9 mouse cellular contexts compared by ENCODE assay signal in genomic region chr3:89300071-89300470, GRCm38 (mm10). TPM values are rescaled to one million over a fixed set of nuclear protein-coding genes. Genes with fewer than 3 reads are reported as not detected.
DNase-seq lines count a peak whose midpoint lies in the region; ATAC-seq and TF ChIP-seq lines count a peak whose summit lies in the region.
"Had no signal": no experiment of that assay in that cellular context is flagged by ENCODE, and none has a peak within 500 bp of the region (broad histone marks: within the 10 kb centered on the region; RNA-seq: fewer than 3 reads in every experiment).

No protein-coding gene starts in this region.

- no peaks in the 10 kb centered on the region for H3K4me1 ChIP-seq in lung, postnatal 0 days (ENCODE audit: insufficient read depth, low read depth, low read length)
- H3K4me1 ChIP-seq in intestine, embryonic 14.5 days (replicated peaks; ENCODE audit: control insufficient read depth, insufficient read depth, low read length), result no peaks in the 10 kb centered on the region
- peaks cover 0 to 5% of the 10 kb centered on the region in 2 experiments; a peak in 2 of 4 replicates for H3K4me1 ChIP-seq in liver, embryonic 14.5 days (replicated peaks; ENCODE audit: control insufficient read depth in 2 of 2, insufficient read depth in 2 of 2, low read length in 1 of 2)

- H3K36me3 ChIP-seq in lung, postnatal 0 days (ENCODE audit: insufficient read depth, low read length), result no peaks in the 10 kb centered on the region
- no peaks in the 10 kb centered on the region for H3K36me3 ChIP-seq in intestine, embryonic 14.5 days (ENCODE audit: control insufficient read depth, insufficient read depth, low read length)
- H3K36me3 ChIP-seq in liver, embryonic 14.5 days (replicated peaks; ENCODE audit: control insufficient read depth, insufficient read depth, low read depth), result no peaks in the 10 kb centered on the region

- H3K9me3 ChIP-seq in lung, postnatal 0 days (ENCODE audit: low read length), result no peaks in the 10 kb centered on the region
- no peaks in the 10 kb centered on the region for H3K9me3 ChIP-seq in intestine, embryonic 14.5 days (ENCODE audit: control insufficient read depth, low read length)
- H3K9me3 ChIP-seq in liver, embryonic 14.5 days (ENCODE audit: control insufficient read depth, low read length), result no peaks in the 10 kb centered on the region

- peak overlapping the region; percentile 27 for H3K4me2 ChIP-seq in lung, postnatal 0 days (replicated peaks; ENCODE audit: low read depth, low read length)
- peak overlapping the region; percentile 52 for H3K4me2 ChIP-seq in intestine, embryonic 14.5 days (ENCODE audit: low read length)
- peak overlapping the region; percentile 28; the same call in 1 of the 2 replicates for H3K4me2 ChIP-seq in liver, embryonic 14.5 days (ENCODE audit: low read depth)

- TF ChIP-seq CTCF in lung, postnatal 0 days (IDR thresholded peaks at IDR 0.05), result no peak
- no peak for TF ChIP-seq CTCF in liver, embryonic 14.5 days (IDR thresholded peaks at IDR 0.05; ENCODE audit: low read depth)

- no peak overlapping the region for H3K27ac ChIP-seq in lung, postnatal 0 days (ENCODE audit: low read length)
- H3K27ac ChIP-seq in intestine, embryonic 14.5 days (ENCODE audit: low read depth), result no peak overlapping the region
- H3K27ac ChIP-seq in liver, embryonic 14.5 days, result no peak overlapping the region

- H3K9ac ChIP-seq in lung, postnatal 0 days (replicated peaks; ENCODE audit: low read depth), result no peak overlapping the region
- H3K9ac ChIP-seq in intestine, embryonic 14.5 days (ENCODE audit: low read length), result no peak overlapping the region; the same call in 1 of the 2 replicates
- H3K9ac ChIP-seq in liver, embryonic 14.5 days (replicated peaks), result no peak overlapping the region

- DNase-seq in lung, postnatal 0 days (ENCODE audit: low spot score), result peak; percentile 72
- DNase-seq in lung, postnatal 14 days, result no peak
- no peak for DNase-seq in intestine, embryonic 14.5 days (ENCODE audit: low spot score)
- DNase-seq in liver, embryonic 14.5 days (ENCODE audit: low read depth in 3 of 3, low spot score in 3 of 3), result no peak
- no peak for DNase-seq in adrenal gland, adult 2 months
- DNase-seq: cerebellum, adult 8-10 months had no signal

- peak; percentile 45; the same call in 1 of the 2 replicates for TF ChIP-seq EP300 in lung, postnatal 0 days (IDR thresholded peaks at IDR 0.05)
- TF ChIP-seq EP300 in liver, embryonic 14.5 days (IDR thresholded peaks at IDR 0.05; ENCODE audit: low read depth), result no peak

- ATAC-seq in lung, postnatal 0 days, result peak; percentile 69
- ATAC-seq in intestine, embryonic 14.5 days (replicated peaks; ENCODE audit: low FRiP score, low TSS enrichment, low read depth), result peak; percentile 71
- ATAC-seq in liver, embryonic 14.5 days (ENCODE audit: insufficient read depth), result no peak
- no peak for ATAC-seq in erythroid progenitor cell, adult 5-6 weeks (replicated peaks; ENCODE audit: low FRiP score, poor library complexity, severe bottlenecking)
- ATAC-seq in granulocyte monocyte progenitor cell, adult 5-6 weeks (replicated peaks; ENCODE audit: poor library complexity, severe bottlenecking), result no peak

- no peak overlapping the region for H3K4me3 ChIP-seq in lung, postnatal 0 days (ENCODE audit: low read depth, low read length)
- peak overlapping the region; percentile 2; the same call in 1 of the 2 replicates for H3K4me3 ChIP-seq in intestine, embryonic 14.5 days (ENCODE audit: low read depth, low read length)
- no peak overlapping the region for H3K4me3 ChIP-seq in liver, embryonic 14.5 days (ENCODE audit: insufficient read depth in 1 of 2, low read depth in 2 of 2, low read length in 2 of 2)

- WGBS in lung, postnatal 0 days, result 23% methylated on average over 1 of the region's 1 CpGs
- WGBS in intestine, embryonic 14.5 days, result 15% methylated on average over 1 of the region's 1 CpGs
- WGBS in liver, embryonic 14.5 days (ENCODE audit: insufficient replicate concordance), result 32% methylated on average over 1 of the region's 1 CpGs

- H3K27me3 ChIP-seq in lung, postnatal 0 days (replicated peaks; ENCODE audit: insufficient read depth, low read length), result no peaks in the 10 kb centered on the region
- no peaks in the 10 kb centered on the region for H3K27me3 ChIP-seq in intestine, embryonic 14.5 days (replicated peaks; ENCODE audit: control insufficient read depth, insufficient read depth, low read length)
- peaks cover 9% of the 10 kb centered on the region for H3K27me3 ChIP-seq in liver, embryonic 14.5 days (ENCODE audit: control insufficient read depth, insufficient read depth, low read length)

RNA-seq across cellular contexts. Expression of gene Efna1, which starts 19.1 kb away (rescaled TPM):
- polyA plus RNA-seq in lung, postnatal 0 days (2015; fragmentation: Nextera tagmentation; extraction: Ambion mirVana), result 174 and 188 TPM in 2 replicates
- polyA plus RNA-seq in intestine, embryonic 14.5 days (2014; fragmentation: Nextera tagmentation; extraction: Ambion mirVana), result 46.2 and 46.6 TPM in 2 replicates
- polyA plus RNA-seq in liver, embryonic 14.5 days (2012; rRNA removed), result 3.6 and 3.7 TPM in 2 replicates
- polyA plus RNA-seq in liver, embryonic 14.5 days (2014; fragmentation: Nextera tagmentation; extraction: Ambion mirVana), result 2.9 TPM in 2 replicates
- total RNA-seq in adrenal gland, adult 2 months (2021), result 10 to 100 TPM in 1 of 2 experiments, 1 to 10 TPM in 1; 8.0 to 16.6 TPM
- polyA plus RNA-seq in adrenal gland, adult 2 months (2012; rRNA removed), result 17.5 and 24.0 TPM in 2 replicates
- total RNA-seq in erythroid progenitor cell, adult 5-6 weeks (2015; ENCODE audit: low replicate concordance), result not detected in 2 replicates
- total RNA-seq in erythroid progenitor cell, adult 5-6 weeks (2017; ENCODE audit: low replicate concordance), result not detected in 2 replicates
- total RNA-seq in granulocyte monocyte progenitor cell, adult 5-6 weeks (2014; fragmentation: Nextera tagmentation), result not detected in 2 replicates
- total RNA-seq in granulocyte monocyte progenitor cell, adult 5-6 weeks (2017), result not detected in 2 replicates
- total RNA-seq: hematopoietic stem cell, adult 5-6 weeks had no signal

RNA-seq across cellular contexts. Expression of gene Efna3, which starts 22.7 kb away (rescaled TPM):
- 4.4 and 6.7 TPM in 2 replicates for polyA plus RNA-seq in lung, postnatal 0 days (2015; fragmentation: Nextera tagmentation; extraction: Ambion mirVana)
- 13.2 and 15.3 TPM in 2 replicates for polyA plus RNA-seq in intestine, embryonic 14.5 days (2014; fragmentation: Nextera tagmentation; extraction: Ambion mirVana)
- 0.06 and 0.13 TPM in 2 replicates for polyA plus RNA-seq in liver, embryonic 14.5 days (2012; rRNA removed)
- 0.05 and 0.08 TPM in 2 replicates for polyA plus RNA-seq in liver, embryonic 14.5 days (2014; fragmentation: Nextera tagmentation; extraction: Ambion mirVana)
- total RNA-seq in adrenal gland, adult 2 months (2021), result under 1 TPM; 0.26 to 0.55 TPM
- polyA plus RNA-seq in adrenal gland, adult 2 months (2012; rRNA removed), result 0.21 and 1.0 TPM in 2 replicates
- not detected in 2 replicates for total RNA-seq in erythroid progenitor cell, adult 5-6 weeks (2015; ENCODE audit: low replicate concordance)
- not detected in 2 replicates for total RNA-seq in erythroid progenitor cell, adult 5-6 weeks (2017; ENCODE audit: low replicate concordance)
- total RNA-seq in granulocyte monocyte progenitor cell, adult 5-6 weeks (2014; fragmentation: Nextera tagmentation), result not detected in 2 replicates
- not detected in 2 replicates for total RNA-seq in granulocyte monocyte progenitor cell, adult 5-6 weeks (2017)
- total RNA-seq: hematopoietic stem cell, adult 5-6 weeks had no signal

RNA-seq across cellular contexts. Expression of gene Slc50a1, which starts 29.7 kb away (rescaled TPM):
- polyA plus RNA-seq in lung, postnatal 0 days (2015; fragmentation: Nextera tagmentation; extraction: Ambion mirVana), result 95.7 and 96.4 TPM in 2 replicates
- polyA plus RNA-seq in intestine, embryonic 14.5 days (2014; fragmentation: Nextera tagmentation; extraction: Ambion mirVana), result 64.7 and 66.5 TPM in 2 replicates
- polyA plus RNA-seq in liver, embryonic 14.5 days (2012; rRNA removed), result 16.5 and 21.8 TPM in 2 replicates
- polyA plus RNA-seq in liver, embryonic 14.5 days (2014; fragmentation: Nextera tagmentation; extraction: Ambion mirVana), result 17.3 and 18.7 TPM in 2 replicates
- total RNA-seq in adrenal gland, adult 2 months (2021), result 10 to 100 TPM; 49.9 to 54.7 TPM
- polyA plus RNA-seq in adrenal gland, adult 2 months (2012; rRNA removed), result 153 TPM in 2 replicates
- total RNA-seq in erythroid progenitor cell, adult 5-6 weeks (2015; ENCODE audit: low replicate concordance), result 17.7 and 35.6 TPM in 2 replicates
- 3.7 and 9.7 TPM in 2 replicates for total RNA-seq in erythroid progenitor cell, adult 5-6 weeks (2017; ENCODE audit: low replicate concordance)
- 55.0 and 80.7 TPM in 2 replicates for total RNA-seq in granulocyte monocyte progenitor cell, adult 5-6 weeks (2014; fragmentation: Nextera tagmentation)
- total RNA-seq in granulocyte monocyte progenitor cell, adult 5-6 weeks (2017), result 62.0 and 65.0 TPM in 2 replicates

RNA-seq across cellular contexts. Expression of gene Efna4, which starts 37.8 kb away (rescaled TPM):
- polyA plus RNA-seq in lung, postnatal 0 days (2015; fragmentation: Nextera tagmentation; extraction: Ambion mirVana), result 9.7 and 10.3 TPM in 2 replicates
- polyA plus RNA-seq in intestine, embryonic 14.5 days (2014; fragmentation: Nextera tagmentation; extraction: Ambion mirVana), result 20.6 and 22.2 TPM in 2 replicates
- polyA plus RNA-seq in liver, embryonic 14.5 days (2012; rRNA removed), result 0.81 and 0.92 TPM in 2 replicates
- polyA plus RNA-seq in liver, embryonic 14.5 days (2014; fragmentation: Nextera tagmentation; extraction: Ambion mirVana), result 0.62 and 0.78 TPM in 2 replicates
- total RNA-seq in adrenal gland, adult 2 months (2021), result 1 to 10 TPM in 1 of 2 experiments, under 1 TPM in 1; 0.63 to 1.9 TPM
- polyA plus RNA-seq in adrenal gland, adult 2 months (2012; rRNA removed), result 1.8 and 3.5 TPM in 2 replicates
- total RNA-seq in erythroid progenitor cell, adult 5-6 weeks (2015; ENCODE audit: low replicate concordance), result not detected in 2 replicates
- total RNA-seq in erythroid progenitor cell, adult 5-6 weeks (2017; ENCODE audit: low replicate concordance), result not detected in 2 replicates
- total RNA-seq in granulocyte monocyte progenitor cell, adult 5-6 weeks (2014; fragmentation: Nextera tagmentation), result 0.66 and 2.1 TPM in 2 replicates
- not detected in 2 replicates for total RNA-seq in granulocyte monocyte progenitor cell, adult 5-6 weeks (2017)

RNA-seq across cellular contexts. Expression of gene Dpm3, which starts 40.9 kb away (rescaled TPM):
- polyA plus RNA-seq in lung, postnatal 0 days (2015; fragmentation: Nextera tagmentation; extraction: Ambion mirVana), result 125 and 136 TPM in 2 replicates
- 143 and 188 TPM in 2 replicates for polyA plus RNA-seq in intestine, embryonic 14.5 days (2014; fragmentation: Nextera tagmentation; extraction: Ambion mirVana)
- polyA plus RNA-seq in liver, embryonic 14.5 days (2012; rRNA removed), result 89.7 and 115 TPM in 2 replicates
- polyA plus RNA-seq in liver, embryonic 14.5 days (2014; fragmentation: Nextera tagmentation; extraction: Ambion mirVana), result 64.3 and 65.8 TPM in 2 replicates
- 100 to 1,000 TPM; 134 to 150 TPM for total RNA-seq in adrenal gland, adult 2 months (2021)
- polyA plus RNA-seq in adrenal gland, adult 2 months (2012; rRNA removed), result 509 and 645 TPM in 2 replicates
- total RNA-seq in erythroid progenitor cell, adult 5-6 weeks (2015; ENCODE audit: low replicate concordance), result 16.8 and 18.4 TPM in 2 replicates
- total RNA-seq in erythroid progenitor cell, adult 5-6 weeks (2017; ENCODE audit: low replicate concordance), result 8.3 TPM in 1 of 2 replicates, not detected in the other
- total RNA-seq in granulocyte monocyte progenitor cell, adult 5-6 weeks (2014; fragmentation: Nextera tagmentation), result 31.2 and 122 TPM in 2 replicates
- 86.0 and 91.7 TPM in 2 replicates for total RNA-seq in granulocyte monocyte progenitor cell, adult 5-6 weeks (2017)

Comparison
In these comparisons a context has a peak if more than half of its experiments do, and no peak if none do; other contexts are left out.
1. ATAC-seq: peak in lung, postnatal 0 days (single experiment) and intestine, embryonic 14.5 days (single experiment); none in liver, embryonic 14.5 days (single experiment), erythroid progenitor cell, adult 5-6 weeks (single experiment) and granulocyte monocyte progenitor cell, adult 5-6 weeks (single experiment).
2. Peak in every context shown above with its lines, with median percentiles within 50 percentile points of each other: H3K4me2 ChIP-seq.